ENCODE assay signal across 12 mouse cellular contexts in the genomic region with DNA sequence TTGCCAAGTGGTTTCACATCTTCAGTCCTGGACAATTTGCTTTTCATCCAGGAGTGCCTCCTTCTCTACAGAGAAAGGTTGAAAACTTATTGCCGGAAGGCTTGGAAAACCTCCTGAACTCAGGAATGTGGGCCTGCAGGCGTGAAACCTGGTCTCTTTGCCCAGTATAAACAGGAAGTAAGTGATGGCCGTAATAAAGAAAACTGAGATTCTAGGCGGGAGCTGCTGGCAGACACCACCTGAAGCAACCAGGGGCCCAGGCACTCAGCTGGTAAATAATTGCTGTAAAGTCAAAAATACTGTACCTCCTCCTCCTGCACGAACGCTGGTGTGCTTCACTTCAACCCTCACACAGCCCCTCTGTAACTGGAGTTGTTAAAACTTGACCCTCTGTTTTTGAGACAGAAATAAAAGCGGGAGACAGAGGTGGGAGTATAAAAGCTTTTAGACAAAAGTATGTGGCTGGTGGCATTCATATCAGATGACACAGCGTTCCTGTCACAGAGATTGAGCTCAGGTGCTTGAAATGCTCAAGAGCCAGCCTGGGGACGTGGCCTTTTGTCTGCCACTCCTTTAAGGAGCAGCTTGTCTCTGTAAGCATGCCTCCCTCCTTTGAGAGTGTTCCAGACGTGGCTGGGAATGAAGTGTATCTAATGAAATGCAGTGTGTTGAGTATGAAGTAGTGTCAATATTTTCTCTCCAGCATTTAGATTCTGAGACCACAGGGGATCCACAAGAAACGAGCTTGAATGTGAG.
DNase-seq lines count a peak whose midpoint lies in the region; ATAC-seq and TF ChIP-seq lines count a peak whose summit lies in the region.
"Had no signal": no experiment of that assay in that cellular context is flagged by ENCODE, and none has a peak within 500 bp of the region (broad histone marks: within the 10 kb centered on the region; RNA-seq: fewer than 3 reads in every experiment).

No protein-coding gene starts in this region.

- no peaks in the 10 kb centered on the region for H3K4me1 ChIP-seq in kidney, adult 2 months (ENCODE audit: control insufficient read depth, insufficient read depth, low read length)
- no peaks in the 10 kb centered on the region; the same call in 1 of the 2 replicates for H3K4me1 ChIP-seq in embryonic facial prominence, embryonic 11.5 days (ENCODE audit: control insufficient read depth, insufficient read depth, low read length)
- H3K4me1 ChIP-seq in limb, embryonic 12.5 days (replicated peaks): peaks cover 17% of the 10 kb centered on the region
- H3K4me1 ChIP-seq in thymus, adult 2 months (replicated peaks; ENCODE audit: control insufficient read depth, insufficient read depth, low read length): peaks cover under 1% of the 10 kb centered on the region; the same call in 1 of the 2 replicates
- H3K4me1 ChIP-seq: neural tube, embryonic 13.5 days had no signal

- no peak overlapping the region for H3K27ac ChIP-seq in kidney, adult 2 months (ENCODE audit: insufficient read depth, low read depth, low read length)
- no peak overlapping the region; the same call in 1 of the 2 replicates for H3K27ac ChIP-seq in embryonic facial prominence, embryonic 11.5 days (replicated peaks; ENCODE audit: low read depth, low read length)
- H3K27ac ChIP-seq in limb, embryonic 12.5 days: peak overlapping the region; percentile 83
- H3K27ac ChIP-seq in thymus, adult 2 months (ENCODE audit: control insufficient read depth, insufficient read depth, low read length): no peak overlapping the region
- H3K27ac ChIP-seq: macrophage; neural tube, embryonic 13.5 days had no signal

- ATAC-seq in embryonic facial prominence, embryonic 11.5 days (replicated peaks; ENCODE audit: insufficient number of reproducible peaks, low FRiP score, low TSS enrichment, low read depth): no peak; the same call in 1 of the 2 replicates
- ATAC-seq in limb, embryonic 12.5 days (ENCODE audit: insufficient number of reproducible peaks, insufficient read depth, low FRiP score, low TSS enrichment, low read depth): peak; percentile 66
- no peak for ATAC-seq in megakaryocyte, adult 5-6 weeks (ENCODE audit: poor library complexity, severe bottlenecking)

- no peak for TF ChIP-seq POLR2A in kidney, adult 2 months (IDR thresholded peaks at IDR 0.05; ENCODE audit: low read depth, low read length)
- TF ChIP-seq POLR2A in thymus, adult 2 months (IDR thresholded peaks at IDR 0.05; ENCODE audit: control insufficient read depth, extremely low read depth, insufficient read depth, low read length, poor library complexity): no peak

- peak; percentile 6 for DNase-seq in kidney, adult 2 months
- DNase-seq in kidney, postnatal 36 days: no peak
- DNase-seq in embryonic facial prominence, embryonic 11.5 days (ENCODE audit: low spot score): peak; percentile 54
- peak; percentile 28 for DNase-seq in mesoderm, embryonic 11.5 days (ENCODE audit: low read depth, low spot score)
- DNase-seq in thymus, postnatal 4 days: no peak
- no peak for DNase-seq in thymus, adult 2 months
- DNase-seq: right cerebral cortex, postnatal 4 days; thymus, postnatal 14 days had no signal

- 0 out of 2 replicates have a peak overlapping the region, but pooled peaks have one; percentile 2 for H3K9ac ChIP-seq in embryonic facial prominence, embryonic 11.5 days (replicated peaks; ENCODE audit: low read length)
- no peak overlapping the region for H3K9ac ChIP-seq in limb, embryonic 12.5 days (replicated peaks)
- H3K9ac ChIP-seq: neural tube, embryonic 13.5 days had no signal

- TF ChIP-seq CTCF in kidney, adult 2 months (conservative IDR thresholded peaks at IDR 0.05; ENCODE audit: insufficient read depth, insufficient read length, low read depth, low read length): no peak
- no peak for TF ChIP-seq CTCF in thymus, adult 2 months (IDR thresholded peaks at IDR 0.05; ENCODE audit: borderline replicate concordance, control insufficient read depth, extremely low read depth, insufficient read depth, low read length, poor library complexity)

- no peaks in the 10 kb centered on the region for H3K27me3 ChIP-seq in kidney, adult 2 months (replicated peaks; ENCODE audit: control insufficient read depth, insufficient read depth, low read length)
- no peaks in the 10 kb centered on the region for H3K27me3 ChIP-seq in embryonic facial prominence, embryonic 11.5 days (ENCODE audit: control insufficient read depth, insufficient read depth, low read length)
- H3K27me3 ChIP-seq in limb, embryonic 12.5 days: no peaks in the 10 kb centered on the region
- no peaks in the 10 kb centered on the region for H3K27me3 ChIP-seq in thymus, adult 2 months (ENCODE audit: control insufficient read depth, insufficient read depth, low read length)
- H3K27me3 ChIP-seq: neural tube, embryonic 13.5 days had no signal

- 29% methylated on average over 11 of the region's 11 CpGs for WGBS in kidney, adult 2 months
- WGBS in embryonic facial prominence, embryonic 11.5 days: 28% methylated on average over 11 of the region's 11 CpGs
- 12% methylated on average over 11 of the region's 11 CpGs for WGBS in limb, embryonic 12.5 days
- WGBS in thymus, adult 2 months: 84% methylated on average over 11 of the region's 11 CpGs

- no peak overlapping the region for H3K4me2 ChIP-seq in embryonic facial prominence, embryonic 11.5 days (ENCODE audit: low read depth, low read length)
- peak overlapping the region; percentile 26 for H3K4me2 ChIP-seq in limb, embryonic 12.5 days
- H3K4me2 ChIP-seq: neural tube, embryonic 13.5 days had no signal

- no peaks in the 10 kb centered on the region for H3K36me3 ChIP-seq in kidney, adult 2 months (ENCODE audit: control insufficient read depth, insufficient read depth, low read length)
- no peaks in the 10 kb centered on the region for H3K36me3 ChIP-seq in embryonic facial prominence, embryonic 11.5 days (replicated peaks; ENCODE audit: control insufficient read depth, insufficient read depth, low read depth, low read length)
- H3K36me3 ChIP-seq in limb, embryonic 12.5 days: no peaks in the 10 kb centered on the region
- H3K36me3 ChIP-seq in thymus, adult 2 months (ENCODE audit: control insufficient read depth, insufficient read depth, low read length): no peaks in the 10 kb centered on the region
- H3K36me3 ChIP-seq: neural tube, embryonic 13.5 days had no signal

- no peak overlapping the region for H3K4me3 ChIP-seq in kidney, adult 2 months (ENCODE audit: insufficient read depth, low read depth, low read length)
- no peak overlapping the region for H3K4me3 ChIP-seq in embryonic facial prominence, embryonic 11.5 days (ENCODE audit: low read depth, low read length)
- no peak overlapping the region for H3K4me3 ChIP-seq in limb, embryonic 12.5 days (replicated peaks)
- no peak overlapping the region for H3K4me3 ChIP-seq in thymus, adult 2 months (ENCODE audit: control insufficient read depth, insufficient read depth, low read length)
- H3K4me3 ChIP-seq: neural tube, embryonic 13.5 days had no signal

- H3K9me3 ChIP-seq in embryonic facial prominence, embryonic 11.5 days (replicated peaks; ENCODE audit: control insufficient read depth, low read length): no peaks in the 10 kb centered on the region
- H3K9me3 ChIP-seq in limb, embryonic 12.5 days: no peaks in the 10 kb centered on the region
- H3K9me3 ChIP-seq: neural tube, embryonic 13.5 days had no signal

Comparison
In these comparisons a context has a peak if more than half of its experiments do, and no peak if none do; other contexts are left out.
1. DNase-seq: peak in kidney, adult 2 months (single experiment), embryonic facial prominence, embryonic 11.5 days (single experiment) and mesoderm, embryonic 11.5 days (single experiment); none in kidney, postnatal 36 days (0 of 2), thymus, postnatal 4 days (single experiment) and thymus, adult 2 months (single experiment).